Mouse (Mus musculus): ENCODE results near the gene Olfr1306.

DNA sequence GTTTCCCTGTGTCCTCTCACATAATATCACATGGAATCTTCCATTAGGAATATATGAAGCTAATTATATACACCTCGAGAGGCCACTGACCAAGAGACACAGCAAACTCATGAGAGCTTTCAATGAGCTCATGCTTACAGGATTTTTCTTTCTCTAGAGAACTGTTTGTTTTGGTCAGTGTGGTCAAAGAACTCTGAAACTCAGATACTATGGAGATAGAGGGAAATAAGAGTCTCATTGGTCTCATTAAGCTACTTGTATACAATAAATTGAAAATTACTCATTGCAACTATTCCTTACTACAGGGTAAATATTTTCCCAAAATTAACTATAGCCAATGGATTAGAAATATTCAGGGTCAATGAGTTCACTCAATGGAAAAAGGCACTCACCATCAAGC lies 33.3 kb upstream of the Olfr1306 start, which contains the start of gene Olfr1307:
- TF ChIP-seq CTCF (IDR thresholded peaks at IDR 0.05; ENCODE audit: extremely low read depth, insufficient read depth, insufficient read length, insufficient replicate concordance) (no peak), POLR2A (IDR thresholded peaks at IDR 0.05; ENCODE audit: low read depth, low read length) (no peak)
